Mouse (Mus musculus) cortical plate, adult 2 months (tissue): ENCODE data around the gene Xylt1.

Experiments
- CTCF ChIP-seq: fragments of 200-500 bp; IDR thresholded peaks from 2 replicates; pipeline ENCODE4 v1.5.1; 2011; ENCODE audit warnings: mild to moderate bottlenecking, control low read depth, low read length; ENCODE audit not compliant: insufficient read depth; ENCODE audit errors: extremely low read depth
- POLR2A ChIP-seq: fragments of 200-500 bp; IDR thresholded peaks from 2 replicates; pipeline ENCODE4 v1.6.1; 2011; ENCODE audit warnings: mild to moderate bottlenecking, low read length, control low read depth; ENCODE audit not compliant: insufficient read depth; ENCODE audit errors: extremely low read depth

- TF ChIP-seq POLR2A (no peak), CTCF (no peak)
Measured at GRCm38 (mm10) chr7:117503714-117504113, 122.9 kb downstream of the Xylt1 start.
